Mouse (Mus musculus) CH12.LX (cell line): Measurements from ENCODE around the gene Mllt10. TPM values are rescaled to one million over a fixed set of nuclear protein-coding genes. Genes with fewer than 3 reads are reported as not detected.

ENCODE experiments used
- DNase-seq: peaks from one replicate; pipeline ENCODE4 v3.0.0-alpha.2; 2013; ENCODE audit errors: extremely low read depth
- H3K27ac ChIP-seq: 2 replicates; pipeline ENCODE4 v1.5.1; 2012; ENCODE audit warnings: low read depth, mild to moderate bottlenecking, control low read depth, moderate library complexity; ENCODE audit not compliant: insufficient read depth
- H3K27me3 ChIP-seq: replicated peaks from 2 replicates; pipeline ENCODE3; 2012; ENCODE audit warnings: inconsistent platforms
- H3K36me3 ChIP-seq, 2 experiments: replicated peaks in 1 of 2; 2 replicates each; pipeline versions ENCODE3 to v1.6.1; 2012; ENCODE audit warnings: inconsistent platforms in 1 of 2, low read length in 1 of 2, mild to moderate bottlenecking in 1 of 2, mixed read lengths in 1 of 2, moderate library complexity in 1 of 2; ENCODE audit not compliant: control insufficient read depth in 1 of 2, insufficient read depth in 1 of 2
- H3K4me1 ChIP-seq, 2 experiments: 2 replicates each; pipeline ENCODE4 v1.6.1; 2012; ENCODE audit warnings: inconsistent platforms in 1 of 2, moderate library complexity in 1 of 2; ENCODE audit not compliant: insufficient read depth in 2 of 2, control insufficient read depth in 1 of 2
- H3K4me2 ChIP-seq: 2 replicates; pipeline ENCODE4 v1.6.1; 2012; ENCODE audit warnings: low read depth, mild to moderate bottlenecking, control low read depth; ENCODE audit not compliant: poor library complexity, insufficient read depth, severe bottlenecking
- H3K4me3 ChIP-seq, 3 experiments: fragments of 150-350 bp in 1 of 3; sonication (generic) in 1 of 3; replicated peaks in 1 of 3; 2 replicates each; pipeline versions ENCODE3 to v1.5.1; 2011 to 2012; ENCODE audit warnings: low read depth in 2 of 3, low read length in 2 of 3, mild to moderate bottlenecking in 2 of 3, moderate library complexity in 2 of 3, control low read depth in 1 of 3, improper control_type of control experiment in 1 of 3, inconsistent platforms in 1 of 3, mixed read lengths in 1 of 3; ENCODE audit not compliant: poor library complexity in 1 of 3
- H3K79me2 ChIP-seq: replicated peaks from 2 replicates; pipeline ENCODE4 v1.6.1; 2012; ENCODE audit warnings: mild to moderate bottlenecking, moderate library complexity; ENCODE audit not compliant: control insufficient read depth, poor library complexity, insufficient read depth, severe bottlenecking; ENCODE audit errors: extremely low read depth
- H3K9ac ChIP-seq: 2 replicates; pipeline ENCODE4 v1.6.1; 2012; ENCODE audit warnings: low read depth, mild to moderate bottlenecking, control low read depth, moderate library complexity; ENCODE audit not compliant: insufficient read depth
- H3K9me3 ChIP-seq: replicated peaks from 2 replicates; pipeline ENCODE3; 2012; ENCODE audit warnings: low read length, inconsistent platforms, mixed read lengths
- CHD2 ChIP-seq: IDR thresholded peaks from 2 replicates; pipeline ENCODE4 v1.6.1; 2011; ENCODE audit warnings: low read length, improper control_type of control experiment
- ELF1 ChIP-seq: IDR thresholded peaks from 2 replicates; pipeline ENCODE4 v1.6.1; 2014; ENCODE audit warnings: low read depth, mild to moderate bottlenecking, inconsistent platforms, low read length, improper control_type of control experiment
- ETS1 ChIP-seq: conservative IDR thresholded peaks from 2 replicates; pipeline ENCODE4 v1.6.1; 2012; ENCODE audit warnings: low read depth, mild to moderate bottlenecking, inconsistent platforms, low read length, improper control_type of control experiment, moderate library complexity
- GABPA ChIP-seq: IDR thresholded peaks from 2 replicates; pipeline ENCODE4 v1.6.1; 2012; ENCODE audit warnings: low read depth, low read length, improper control_type of control experiment, inconsistent platforms; ENCODE audit not compliant: insufficient replicate concordance
- HCFC1 ChIP-seq: IDR thresholded peaks from 2 replicates; pipeline ENCODE4 v1.6.1; 2012; ENCODE audit warnings: low read depth, mild to moderate bottlenecking, inconsistent platforms, low read length, improper control_type of control experiment
- JUN ChIP-seq: IDR thresholded peaks from 2 replicates; pipeline ENCODE4 v1.6.1; 2011; ENCODE audit warnings: low read depth, mild to moderate bottlenecking, low read length, improper control_type of control experiment, moderate library complexity; ENCODE audit not compliant: insufficient read depth
- MAFK ChIP-seq: IDR thresholded peaks from 2 replicates; pipeline ENCODE4 v1.6.1; 2011; ENCODE audit warnings: low read length, improper control_type of control experiment; ENCODE audit not compliant: insufficient replicate concordance
- MAX ChIP-seq: IDR thresholded peaks from 2 replicates; pipeline ENCODE4 v1.6.1; 2011; ENCODE audit warnings: low read length, improper control_type of control experiment
- USF1 ChIP-seq: IDR thresholded peaks from 2 replicates; pipeline ENCODE4 v1.6.1; 2014; ENCODE audit warnings: low read depth, mild to moderate bottlenecking, inconsistent platforms, low read length, improper control_type of control experiment
- USF2 ChIP-seq: conservative IDR thresholded peaks from 2 replicates; pipeline ENCODE4 v1.6.1; 2011; ENCODE audit warnings: low read depth, low read length, improper control_type of control experiment
- ZC3H11A ChIP-seq: IDR thresholded peaks from 2 replicates; pipeline ENCODE4 v1.6.1; 2012; ENCODE audit warnings: low read depth, mild to moderate bottlenecking, inconsistent platforms, low read length, improper control_type of control experiment
- ZKSCAN1 ChIP-seq: IDR thresholded peaks from 2 replicates; pipeline ENCODE4 v1.6.1; 2012; ENCODE audit warnings: low read depth, inconsistent platforms, low read length, improper control_type of control experiment, borderline replicate concordance
- dilution Hi-C: fragments of 300-500 bp; cut with MboI; formaldehyde crosslinking; loops from 2 replicates; pipeline ENCODE4 v1.14.3; 2020; ENCODE audit warnings: low sequenced_read_pairs; ENCODE audit not compliant: extremely low pct_unique_long_range_greater_than_20kb, extremely low pct_ligation_motif_present
- in situ Hi-C: fragments of 300-500 bp; cut with MboI; formaldehyde crosslinking; loops from 3 replicates; pipeline ENCODE4 v1.14.3; 2019; ENCODE audit warnings: low sequenced_read_pairs, low pct_ligation_motif_present, low pct_unique_long_range_greater_than_20kb, mixed read lengths
- polyA plus RNA-seq: library from polyadenylated mRNA; unstranded; fragments of >175 nt; gene quantifications from 2 replicates; pipeline ENCODE4 v1.2.1, GENCODE M21; 2012; ENCODE audit warnings: low read depth; ENCODE audit not compliant: insufficient read length
- total RNA-seq, 2 experiments: library from RNA; depleted of rRNA; stranded (reverse); fragments of 300-350 nt in 1 of 2; fragments of >200 nt in 1 of 2; gene quantifications; 2 replicates each; pipeline ENCODE4 v1.2.3; 2012 to 2014

Gene Mllt10
- total and polyA plus RNA-seq, 3 experiments: 22.0 to 39.2 (median 27.2) TPM

GRCm38 (mm10) chr2:18034371-18035250, 20.4 kb upstream of the Mllt10 start:
- TF ChIP-seq ELF1: no peak
- TF ChIP-seq JUN: no peak
- TF ChIP-seq ZC3H11A: no peak
- dilution Hi-C loops: no loop called here
- no peaks in the 10 kb centered on the region for H3K9me3 ChIP-seq
- peaks cover 10% of the 10 kb centered on the region for H3K27me3 ChIP-seq
- H3K79me2 ChIP-seq: no peaks in the 10 kb centered on the region
- in situ Hi-C loops: loop anchor here (10.0 to 25.0 kb wide), 3 partner anchors 150 to 653 kb away; partner anchors contain the start of genes Bmi1 and Spag6
- no peak for DNase-seq
- no peak overlapping the region for H3K4me3 ChIP-seq
- no peak overlapping the region for H3K4me2 ChIP-seq
- no peak overlapping the region for H3K27ac ChIP-seq
- H3K9ac ChIP-seq: no peak overlapping the region
- H3K36me3 ChIP-seq: no peaks in the 10 kb centered on the region
- H3K4me1 ChIP-seq: no peaks in the 10 kb centered on the region

DNA sequence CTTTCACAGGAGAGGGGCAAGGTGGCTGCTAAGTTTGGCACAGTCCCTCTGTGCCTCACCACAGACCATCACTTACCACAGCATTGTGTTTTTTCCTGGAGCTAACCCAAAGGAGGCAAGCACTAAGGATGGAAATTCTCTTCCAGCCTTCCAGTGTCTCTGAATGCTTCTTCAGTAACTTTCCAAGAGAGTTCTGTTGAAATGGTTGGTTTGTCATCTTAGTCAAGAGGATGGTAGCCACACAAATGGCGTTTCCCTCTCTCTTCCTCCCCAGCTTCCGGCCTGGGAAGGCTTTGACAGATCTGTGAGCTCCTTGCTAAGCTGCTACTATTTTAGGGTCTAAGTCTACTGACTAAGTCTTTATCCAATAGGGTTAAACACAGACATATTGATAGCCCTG, 17.5 kb upstream of the Mllt10 start, which contains the start of gene A930004D18Rik:
Gene A930004D18Rik (minus strand): TSS at position 247 of the 400 bp plus-strand sequence.
- Histone ChIP-seq H3K9me3 (no peaks in the 10 kb centered on the region), H3K4me1 (peaks cover 0 to 6% of the 10 kb centered on the region in 2 experiments; a peak in 1 of 4 replicates), H3K9ac (no peak within 1 kb of the TSS), H3K79me2 (no peaks in the 10 kb centered on the region), H3K27me3 (peaks cover 10% of the 10 kb centered on the region), H3K4me3 (no peak within 1 kb of the TSS), H3K27ac (no peak within 1 kb of the TSS), H3K36me3 (no peaks in the 10 kb centered on the region), H3K4me2 (no peak within 1 kb of the TSS)
- dilution Hi-C loops (no loop called here), in situ Hi-C loops (loop anchor here (10.0 to 25.0 kb wide), 3 partner anchors 147 to 650 kb away; partner anchors contain the start of genes Bmi1 and Spag6)
- no peak for TF ChIP-seq ZKSCAN1
- TF ChIP-seq CHD2: no peak
- no peak for TF ChIP-seq GABPA
- TF ChIP-seq HCFC1: no peak
- TF ChIP-seq JUN: no peak
- TF ChIP-seq ZC3H11A: no peak
- no peak for TF ChIP-seq MAX
- TF ChIP-seq ETS1: no peak
- TF ChIP-seq USF1: no peak
- no peak for TF ChIP-seq USF2
- no peak for TF ChIP-seq MAFK
- no peak for DNase-seq
